10 mouse cellular contexts compared by ENCODE assay signal in genomic region chr12:11177408-11178394, GRCm38 (mm10). TPM values are rescaled to one million over a fixed set of nuclear protein-coding genes. Genes with fewer than 3 reads are reported as not detected.
DNase-seq lines count a peak whose midpoint lies in the region; ATAC-seq lines count a peak whose summit lies in the region.
"Had no signal": no experiment of that assay in that cellular context is flagged by ENCODE, and none has a peak within 500 bp of the region (broad histone marks: within the 10 kb centered on the region; RNA-seq: fewer than 3 reads in every experiment).

No protein-coding gene starts in this region.

- no peak for ATAC-seq in heart, embryonic 12.5 days (ENCODE audit: insufficient number of reproducible peaks, low FRiP score)
- ATAC-seq in liver, embryonic 11.5 days (replicated peaks; ENCODE audit: low FRiP score): no peak
- ATAC-seq in liver, embryonic 12.5 days: no peak

- no peak for DNase-seq in heart, adult 9 months (ENCODE audit: low spot score in 2 of 2)
- no peak for DNase-seq in liver, embryonic 11.5 days (ENCODE audit: low spot score)
- DNase-seq in R1 (ENCODE audit: low read depth, low spot score): peak; percentile 37
- peak; percentile 53 for DNase-seq in lung, postnatal 10 days
- no peak for DNase-seq in yolk sac, embryonic 10.5 days (ENCODE audit: low spot score)
- no peak for DNase-seq in cerebellum, postnatal 25 days

- peaks cover 4% of the 10 kb centered on the region; the same call in 1 of the 2 replicates for H3K27me3 ChIP-seq in heart, embryonic 12.5 days (replicated peaks)
- no peaks in the 10 kb centered on the region for H3K27me3 ChIP-seq in liver, embryonic 11.5 days (replicated peaks; ENCODE audit: control insufficient read depth, insufficient read depth, low read length)
- H3K27me3 ChIP-seq in liver, embryonic 12.5 days (replicated peaks): no peaks in the 10 kb centered on the region

- H3K4me3 ChIP-seq in heart, embryonic 12.5 days: peak overlapping the region; percentile 17; the same call in 1 of the 2 replicates
- no peak overlapping the region for H3K4me3 ChIP-seq in liver, embryonic 11.5 days (ENCODE audit: low read depth, low read length)
- H3K4me3 ChIP-seq in liver, embryonic 12.5 days: no peak overlapping the region
- H3K4me3 ChIP-seq: erythroblast, embryonic 14.5 days had no signal

- H3K9ac ChIP-seq in heart, embryonic 12.5 days: no peak overlapping the region; the same call in 1 of the 2 replicates
- H3K9ac ChIP-seq in liver, embryonic 11.5 days (ENCODE audit: low read depth, low read length): no peak overlapping the region
- no peak overlapping the region for H3K9ac ChIP-seq in liver, embryonic 12.5 days

- H3K36me3 ChIP-seq in heart, embryonic 12.5 days: no peaks in the 10 kb centered on the region
- no peaks in the 10 kb centered on the region for H3K36me3 ChIP-seq in liver, embryonic 11.5 days (ENCODE audit: control insufficient read depth, insufficient read depth, low read length)
- H3K36me3 ChIP-seq in liver, embryonic 12.5 days: no peaks in the 10 kb centered on the region

- no peaks in the 10 kb centered on the region; the same call in 1 of the 2 replicates for H3K4me1 ChIP-seq in heart, embryonic 12.5 days (replicated peaks)
- no peaks in the 10 kb centered on the region for H3K4me1 ChIP-seq in liver, embryonic 11.5 days (replicated peaks; ENCODE audit: control insufficient read depth, insufficient read depth, low read length)
- no peaks in the 10 kb centered on the region for H3K4me1 ChIP-seq in liver, embryonic 12.5 days

- no peaks in the 10 kb centered on the region for H3K9me3 ChIP-seq in heart, embryonic 12.5 days (replicated peaks)
- no peaks in the 10 kb centered on the region for H3K9me3 ChIP-seq in liver, embryonic 11.5 days (ENCODE audit: control insufficient read depth, low read length)
- no peaks in the 10 kb centered on the region for H3K9me3 ChIP-seq in liver, embryonic 12.5 days (replicated peaks)

- no peak overlapping the region for H3K27ac ChIP-seq in heart, embryonic 12.5 days (ENCODE audit: poor library complexity, severe bottlenecking)
- no peak overlapping the region for H3K27ac ChIP-seq in liver, embryonic 11.5 days (ENCODE audit: low read depth, low read length)
- no peak overlapping the region for H3K27ac ChIP-seq in liver, embryonic 12.5 days

- 24% methylated on average over 5 of the region's 5 CpGs for WGBS in heart, embryonic 12.5 days
- 28% methylated on average over 5 of the region's 5 CpGs for WGBS in liver, embryonic 11.5 days
- 17% methylated on average over 5 of the region's 5 CpGs for WGBS in liver, embryonic 12.5 days (ENCODE audit: insufficient replicate concordance)

- H3K4me2 ChIP-seq in heart, embryonic 12.5 days: peak overlapping the region; percentile 64
- H3K4me2 ChIP-seq in liver, embryonic 11.5 days: 0 out of 2 replicates have a peak overlapping the region, but pooled peaks have one; percentile 37
- H3K4me2 ChIP-seq in liver, embryonic 12.5 days: no peak overlapping the region

RNA-seq across cellular contexts. Expression of gene Kcns3, which starts 26.8 kb away (rescaled TPM):
- 0.08 and 0.38 TPM in 2 replicates for polyA plus RNA-seq in heart, embryonic 12.5 days (2016; fragmentation: Nextera tagmentation; extraction: Ambion mirVana)
- polyA plus RNA-seq in liver, embryonic 11.5 days (2014; fragmentation: Nextera tagmentation; extraction: Ambion mirVana): 0.36 and 0.48 TPM in 2 replicates
- 0.16 and 0.26 TPM in 2 replicates for polyA plus RNA-seq in liver, embryonic 12.5 days (2016; fragmentation: Nextera tagmentation; extraction: Ambion mirVana)
- polyA plus RNA-seq: erythroblast, embryonic 14.5 days had no signal

RNA-seq across cellular contexts. Expression of gene Msgn1, which starts 31.1 kb away (rescaled TPM):
- not detected in 2 replicates for polyA plus RNA-seq in heart, embryonic 12.5 days (2016; fragmentation: Nextera tagmentation; extraction: Ambion mirVana)
- polyA plus RNA-seq in liver, embryonic 11.5 days (2014; fragmentation: Nextera tagmentation; extraction: Ambion mirVana): not detected in 2 replicates
- polyA plus RNA-seq in liver, embryonic 12.5 days (2016; fragmentation: Nextera tagmentation; extraction: Ambion mirVana): not detected in 2 replicates
- polyA plus RNA-seq: erythroblast, embryonic 14.5 days; limb, embryonic 11.5 days had no signal

Comparison
In these comparisons a context has a peak if more than half of its experiments do, and no peak if none do; other contexts are left out.
1. DNase-seq: peak in R1 (single experiment) and lung, postnatal 10 days (single experiment); none in heart, adult 9 months (0 of 2), liver, embryonic 11.5 days (single experiment), yolk sac, embryonic 10.5 days (single experiment) and cerebellum, postnatal 25 days (0 of 2).